Mouse (Mus musculus): Measurements from ENCODE around the gene Mfap1b.

GRCm38 (mm10) chr2:121460071-121460470 lies 13.8 kb downstream of the Mfap1b start:
- no peak for TF ChIP-seq CTCF (IDR thresholded peaks at IDR 0.05; ENCODE audit: low read depth, low read length)
- no peak for TF ChIP-seq POLR2A (IDR thresholded peaks at IDR 0.05; ENCODE audit: extremely low read depth, insufficient read depth, low read length)
